Mouse (Mus musculus) lung, postnatal 0 days (tissue): ENCODE measurements around the gene Dlk1. TPM values are rescaled to one million over a fixed set of nuclear protein-coding genes. Genes with fewer than 3 reads are reported as not detected.

ENCODE experiments used
- ATAC-seq: fragments of 200-750 bp; cut with Nextera tagmentation; 2 replicates; pipeline ENCODE4 v1.8.0; 2017; ENCODE audit warnings: moderate library complexity
- DNase-seq: peaks from one replicate; pipeline ENCODE4 v3.0.0-alpha.2; 2016; ENCODE audit warnings: low spot score
- H3K27ac ChIP-seq: fragments of 300-500 bp; sonication (generic); 2 replicates; pipeline ENCODE4 v1.5.1; 2014; ENCODE audit warnings: antibody characterized with exemption, mild to moderate bottlenecking, low read length, mixed read lengths
- H3K27me3 ChIP-seq: fragments of 300-500 bp; sonication (generic); replicated peaks from 2 replicates; pipeline ENCODE4 v1.6.1; 2014; ENCODE audit warnings: low read length, mixed read lengths; ENCODE audit not compliant: insufficient read depth
- H3K36me3 ChIP-seq: fragments of 300-500 bp; sonication (generic); 2 replicates; pipeline ENCODE4 v1.6.1; 2014; ENCODE audit warnings: low read length, mixed read lengths; ENCODE audit not compliant: insufficient read depth
- H3K4me1 ChIP-seq: fragments of 300-500 bp; sonication (generic); 2 replicates; pipeline ENCODE4 v1.6.1; 2014; ENCODE audit warnings: antibody characterized with exemption, low read depth, low read length, mixed read lengths; ENCODE audit not compliant: insufficient read depth
- H3K4me2 ChIP-seq: fragments of 300-500 bp; sonication (generic); replicated peaks from 2 replicates; pipeline ENCODE4 v1.6.1; 2014; ENCODE audit warnings: low read depth, mild to moderate bottlenecking, low read length, moderate library complexity, mixed read lengths
- H3K4me3 ChIP-seq: fragments of 300-500 bp; sonication (generic); 2 replicates; pipeline ENCODE4 v1.5.1; 2014; ENCODE audit warnings: low read depth, low read length
- H3K9ac ChIP-seq: fragments of 300-500 bp; sonication (generic); replicated peaks from 2 replicates; pipeline ENCODE4 v1.6.1; 2014; ENCODE audit warnings: low read depth, mild to moderate bottlenecking
- H3K9me3 ChIP-seq: fragments of 300-500 bp; sonication (generic); 2 replicates; pipeline ENCODE4 v1.6.1; 2016; ENCODE audit warnings: low read length, mixed read lengths
- CTCF ChIP-seq: IDR thresholded peaks from 2 replicates; pipeline ENCODE4 v1.5.1; 2016; ENCODE audit warnings: antibody characterized with exemption, mild to moderate bottlenecking
- EP300 ChIP-seq: IDR thresholded peaks from 2 replicates; pipeline ENCODE4 v1.6.1; 2016; ENCODE audit warnings: antibody characterized with exemption, mild to moderate bottlenecking, control low read depth
- WGBS: fragments of 180-500 bp; shearing (Covaris S2); extraction: QIAGEN DNeasy Blood & Tissue Kit; methylation state at CpG from one replicate; pipeline ENCODE4 v1.1.7; 2014; 5-methylcytosine and 5-hydroxymethylcytosine counted together
- polyA plus RNA-seq: library from polyadenylated mRNA; unstranded; fragments of >200 nt; fragmentation: Nextera tagmentation; extraction: Ambion mirVana; gene quantifications from 2 replicates; pipeline ENCODE4 v1.2.1, GENCODE M21; 2015

The Dlk1 gene
- polyA plus RNA-seq, 1 experiment from 2014 or later: 364 TPM

DNA sequence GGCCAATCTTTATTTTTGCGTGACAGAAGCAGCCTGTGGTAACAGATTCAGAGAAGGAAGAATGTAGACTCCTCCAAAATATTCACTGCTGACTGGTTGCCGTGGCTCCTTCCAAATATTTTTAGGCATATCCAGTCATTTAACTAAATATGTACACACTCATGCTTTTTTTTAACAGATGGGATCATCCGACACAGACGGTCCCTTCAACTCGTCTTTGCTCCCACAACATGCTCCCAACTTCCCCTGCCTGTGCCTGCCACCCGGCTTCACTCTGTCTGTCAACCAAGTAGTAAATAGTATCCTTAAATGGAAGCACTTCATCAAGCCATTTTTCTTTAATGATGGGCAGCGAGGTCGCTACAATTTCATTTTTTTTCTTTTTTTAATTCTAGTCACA lies 58.8 kb downstream of the Dlk1 start:
- Histone ChIP-seq H3K27me3 (no peaks in the 10 kb centered on the region), H3K9me3 (no peaks in the 10 kb centered on the region), H3K4me2 (no peak overlapping the region), H3K27ac (no peak overlapping the region), H3K36me3 (no peaks in the 10 kb centered on the region), H3K4me3 (no peak overlapping the region), H3K4me1 (no peaks in the 10 kb centered on the region; the same call in 1 of the 2 replicates), H3K9ac (no peak overlapping the region)
- ATAC-seq: no peak
- WGBS: 64% methylated on average over 8 of the region's 8 CpGs
- TF ChIP-seq CTCF: no peak
- TF ChIP-seq EP300: no peak
- DNase-seq: no peak

DNA sequence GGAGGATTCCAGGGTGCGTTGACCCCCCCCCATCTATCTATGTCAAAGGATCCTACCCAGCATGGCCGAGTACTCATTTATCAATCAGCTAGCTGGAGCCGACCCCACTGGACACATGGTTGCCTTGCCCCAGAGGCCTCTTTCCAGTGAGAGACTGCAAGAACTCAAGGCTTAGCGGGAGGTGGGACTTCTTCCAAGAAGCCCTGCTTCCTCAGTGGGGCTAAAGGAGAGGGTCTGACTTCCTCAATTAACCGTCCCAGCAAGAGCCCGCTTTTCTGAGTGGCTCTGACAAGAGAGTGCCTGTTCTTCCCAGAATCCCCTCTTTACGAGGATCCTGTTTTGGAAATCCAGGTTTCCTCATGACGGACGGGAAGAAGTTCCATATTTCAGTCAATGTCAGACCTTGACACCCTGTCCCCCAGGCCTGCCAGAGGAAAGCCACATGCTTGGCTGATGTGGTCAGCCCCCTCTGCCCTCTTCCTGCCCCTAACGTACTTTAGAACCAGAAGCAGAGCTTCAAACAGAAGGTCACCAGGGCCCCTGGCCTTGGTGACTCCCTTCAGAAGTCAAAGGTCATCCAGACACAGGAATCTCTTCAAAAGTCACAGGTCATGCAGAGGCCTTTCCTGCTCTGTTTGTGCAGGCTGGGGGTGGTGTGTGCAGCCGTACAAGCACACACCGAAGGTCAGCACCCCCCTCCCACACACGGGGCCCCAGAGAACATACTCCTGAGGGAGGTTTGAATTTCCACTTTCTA lies 59.7 kb downstream of the Dlk1 start:
- Histone ChIP-seq H3K4me1 (no peaks in the 10 kb centered on the region; the same call in 1 of the 2 replicates), H3K36me3 (no peaks in the 10 kb centered on the region), H3K4me2 (no peak overlapping the region), H3K4me3 (no peak overlapping the region), H3K9me3 (no peaks in the 10 kb centered on the region), H3K27ac (no peak overlapping the region), H3K9ac (no peak overlapping the region), H3K27me3 (no peaks in the 10 kb centered on the region)
- no peak for DNase-seq
- WGBS: 38% methylated on average over 13 of the region's 13 CpGs
- no peak for TF ChIP-seq CTCF
- no peak for TF ChIP-seq EP300
- ATAC-seq: no peak

Other genes with a start within 250 kb of the Dlk1 start
- gene Rtl1, start 147.5 kb downstream of the Dlk1 start, polyA plus RNA-seq: 0.13 and 0.14 TPM in 2 replicates